Mouse (Mus musculus): ENCODE results near the gene Cstf3.

The Cstf3 gene

GRCm38 (mm10) chr2:104604718-104605117 lies 14.4 kb downstream of the Cstf3 start:
- no peak for DNase-seq

GRCm38 (mm10) chr2:104605560-104605959 lies 15.2 kb downstream of the Cstf3 start:
- DNase-seq, result no peak

GRCm38 (mm10) chr2:104614786-104615185 lies 24.5 kb downstream of the Cstf3 start:
- no peak for DNase-seq

- no peak for DNase-seq
Observed at GRCm38 (mm10) chr2:104615985-104616711, 25.8 kb downstream of the Cstf3 start.

GRCm38 (mm10) chr2:104658659-104659058 lies 68.3 kb downstream of the Cstf3 start:
- DNase-seq, result no peak

GRCm38 (mm10) chr2:104663372-104664100 lies 73.2 kb downstream of the Cstf3 start:
- DNase-seq, result no peak

- DNase-seq, result no peak
Observed at GRCm38 (mm10) chr2:104669122-104669804, 78.9 kb downstream of the Cstf3 start.

- DNase-seq, result no peak
Observed at GRCm38 (mm10) chr2:104671724-104672123, 81.4 kb downstream of the Cstf3 start.

GRCm38 (mm10) chr2:104677326-104677725 lies 87.0 kb downstream of the Cstf3 start:
- DNase-seq, result no peak

GRCm38 (mm10) chr2:104684771-104685170 lies 94.4 kb downstream of the Cstf3 start:
- no peak for DNase-seq

- peak; percentile 71 for DNase-seq
Observed at GRCm38 (mm10) chr2:104685418-104685817, 95.1 kb downstream of the Cstf3 start.

- no peak for DNase-seq
Observed at GRCm38 (mm10) chr2:104687261-104687660, 96.9 kb downstream of the Cstf3 start.

- no peak for DNase-seq
Observed at GRCm38 (mm10) chr2:104688321-104688720, 98.0 kb downstream of the Cstf3 start.

- peak; percentile 61 for DNase-seq
Observed at GRCm38 (mm10) chr2:104688724-104689123, 98.4 kb downstream of the Cstf3 start.

GRCm38 (mm10) chr2:104690720-104691119 lies 100.4 kb downstream of the Cstf3 start:
- DNase-seq, result no peak

- DNase-seq, result no peak
Observed at GRCm38 (mm10) chr2:104692551-104692950, 102.2 kb downstream of the Cstf3 start.

- DNase-seq, result no peak
Observed at GRCm38 (mm10) chr2:104699659-104700058, 109.3 kb downstream of the Cstf3 start.

- DNase-seq, result no peak
Observed at GRCm38 (mm10) chr2:104703158-104703557, 112.8 kb downstream of the Cstf3 start.

- no peak for DNase-seq
Observed at GRCm38 (mm10) chr2:104704355-104704754, 114.0 kb downstream of the Cstf3 start.

GRCm38 (mm10) chr2:104709786-104710337 lies 119.5 kb downstream of the Cstf3 start:
- DNase-seq, result no peak

- no peak for DNase-seq
Observed at GRCm38 (mm10) chr2:104710670-104711370, 120.5 kb downstream of the Cstf3 start.

GRCm38 (mm10) chr2:104711585-104712485 lies 121.5 kb downstream of the Cstf3 start, which contains the start of gene Tcp11l1:
TSS of gene Tcp11l1 (minus strand) at chr2:104712169.
- peak; percentile 76 for DNase-seq

All from cerebellum, adult 11-12 months (tissue).